Mouse (Mus musculus) testis, adult 2 months (tissue): ENCODE data around the gene Prdm16.

Experiments
- CTCF ChIP-seq: fragments of 200-500 bp; IDR thresholded peaks from 2 replicates; pipeline ENCODE4 v1.5.1; 2012; ENCODE audit warnings: low read depth, mild to moderate bottlenecking, inconsistent platforms, low read length, moderate library complexity; ENCODE audit not compliant: control insufficient read depth, insufficient read depth, insufficient replicate concordance
- POLR2A ChIP-seq: fragments of 200-500 bp; IDR thresholded peaks from 2 replicates; pipeline ENCODE4 v1.6.1; 2012; ENCODE audit warnings: low read depth, mild to moderate bottlenecking, inconsistent platforms, low read length, moderate library complexity; ENCODE audit not compliant: control insufficient read depth

DNA sequence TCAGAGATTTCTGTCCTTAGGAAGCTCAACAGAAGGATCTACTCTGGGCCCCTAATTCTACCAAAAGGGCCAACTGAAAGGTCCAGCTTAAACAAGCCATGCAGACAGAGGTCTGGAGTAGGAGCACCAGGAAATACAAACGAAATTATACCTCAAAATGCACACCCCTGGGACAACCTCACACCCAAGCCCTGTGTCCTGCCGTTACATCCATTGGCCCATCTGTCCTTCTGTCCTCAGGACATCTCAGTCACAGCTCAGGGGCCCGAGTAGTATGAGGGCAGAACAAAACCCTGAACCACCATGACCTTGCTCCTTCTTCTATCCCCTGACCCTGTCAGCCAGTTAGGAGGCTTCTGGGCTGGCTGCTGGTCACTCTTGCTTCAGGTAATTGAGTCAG, 2.7 kb downstream of the Prdm16 start:
- TF ChIP-seq CTCF (no peak), POLR2A (no peak)
